Mouse (Mus musculus): ENCODE measurements around the gene Bpifa6.

- no peak for TF ChIP-seq GATA1 (IDR thresholded peaks at IDR 0.05; ENCODE audit: borderline replicate concordance, low read length)
- no peak for TF ChIP-seq FLI1 (IDR thresholded peaks at IDR 0.05; ENCODE audit: low read length)
Observed at GRCm38 (mm10) chr2:153933311-153933710, 41.4 kb upstream of the Bpifa6 start.

All from megakaryocyte, embryonic 14.5 days (primary cell).